Mouse (Mus musculus): Measurements from ENCODE around the gene Chid1.

DNA sequence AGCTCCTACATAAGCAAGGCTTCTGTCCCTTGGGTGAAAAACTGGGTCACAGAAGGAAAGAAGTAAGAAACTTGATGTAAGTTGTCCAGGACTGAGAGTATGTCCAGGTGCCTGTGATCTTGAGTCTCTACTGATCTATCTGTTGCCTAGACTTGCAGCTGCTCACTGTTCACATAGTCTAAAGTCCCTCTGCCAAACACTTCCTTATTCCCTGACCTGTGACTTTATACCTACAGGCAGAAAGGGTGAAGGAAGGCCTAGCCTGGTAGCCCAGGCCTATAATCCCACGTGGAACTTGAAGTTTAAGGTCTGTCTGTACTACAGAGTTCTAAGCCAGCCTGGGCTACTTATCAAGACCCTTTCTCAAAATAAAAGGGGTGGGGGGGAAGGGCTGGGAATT lies 4.1 kb downstream of the Chid1 start:
- no peak for TF ChIP-seq POLR2A (IDR thresholded peaks at IDR 0.05; ENCODE audit: extremely low read depth, insufficient read depth, low read length)
- TF ChIP-seq CTCF (IDR thresholded peaks at IDR 0.05; ENCODE audit: low read depth, low read length): no peak
